ENCODE assay signal across 27 mouse cellular contexts in the genomic region with DNA sequence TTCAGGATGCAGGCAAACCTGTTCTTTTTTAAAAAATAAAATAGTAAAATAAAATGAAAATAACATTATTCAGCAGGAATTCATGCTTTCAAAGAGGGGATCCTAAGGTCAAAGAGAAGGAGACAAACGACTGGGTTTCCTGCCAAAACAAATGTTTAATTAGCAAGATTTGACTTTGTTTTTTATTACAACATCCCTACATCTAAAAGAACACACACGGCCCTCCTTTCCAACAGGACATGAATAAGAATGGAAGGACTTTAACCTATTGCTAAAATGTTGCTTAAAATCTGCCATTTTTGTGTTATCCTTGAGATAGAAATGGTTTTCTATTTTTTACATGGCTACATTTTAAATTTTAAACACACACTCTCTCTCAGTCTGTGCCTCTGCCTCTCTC. TPM values are rescaled to one million over a fixed set of nuclear protein-coding genes. Genes with fewer than 3 reads are reported as not detected.
DNase-seq lines count a peak whose midpoint lies in the region; ATAC-seq and TF ChIP-seq lines count a peak whose summit lies in the region.
"Had no signal": no experiment of that assay in that cellular context is flagged by ENCODE, and none has a peak within 500 bp of the region (broad histone marks: within the 10 kb centered on the region; RNA-seq: fewer than 3 reads in every experiment).

No protein-coding gene starts in this region.

- no peak for ATAC-seq in kidney, postnatal 0 days (replicated peaks; ENCODE audit: low FRiP score, low read depth)
- ATAC-seq in liver, embryonic 16.5 days (ENCODE audit: low read depth), result peak; percentile 39; the same call in 1 of the 2 replicates
- ATAC-seq in liver, embryonic 11.5 days (replicated peaks; ENCODE audit: low FRiP score), result no peak
- ATAC-seq in liver, postnatal 0 days, result peak; percentile 68
- ATAC-seq in liver, embryonic 12.5 days, result no peak
- ATAC-seq: activated CD4-positive, CD25-positive, alpha-beta regulatory T cell, adult 4 months; CD4-positive, CD25-positive, alpha-beta regulatory T cell, adult 4 months; Patski had no signal

- no peak overlapping the region for H3K4me3 ChIP-seq in kidney, postnatal 0 days (replicated peaks; ENCODE audit: low read depth, low read length)
- H3K4me3 ChIP-seq in liver, adult 2 months (ENCODE audit: insufficient read depth, low read depth, low read length), result no peak overlapping the region
- H3K4me3 ChIP-seq in liver, embryonic 16.5 days (ENCODE audit: low read depth, low read length), result no peak overlapping the region
- H3K4me3 ChIP-seq in liver, embryonic 11.5 days (ENCODE audit: low read depth, low read length), result no peak overlapping the region
- H3K4me3 ChIP-seq in liver, postnatal 0 days (ENCODE audit: low read depth, low read length), result no peak overlapping the region
- no peak overlapping the region for H3K4me3 ChIP-seq in liver, embryonic 12.5 days

- no peak overlapping the region for H3K27ac ChIP-seq in kidney, postnatal 0 days
- peak overlapping the region; percentile 86 for H3K27ac ChIP-seq in liver, adult 2 months (replicated peaks; ENCODE audit: insufficient read depth, low read depth, low read length)
- no peak overlapping the region for H3K27ac ChIP-seq in liver, embryonic 16.5 days (ENCODE audit: low read length)
- no peak overlapping the region for H3K27ac ChIP-seq in liver, embryonic 11.5 days (ENCODE audit: low read depth, low read length)
- peak overlapping the region; percentile 71 for H3K27ac ChIP-seq in liver, postnatal 0 days (ENCODE audit: low read depth)
- H3K27ac ChIP-seq in liver, embryonic 12.5 days, result no peak overlapping the region

- peak; percentile 63 for TF ChIP-seq EP300 in liver, postnatal 0 days (IDR thresholded peaks at IDR 0.05; ENCODE audit: low read depth)

- H3K4me1 ChIP-seq in kidney, postnatal 0 days (replicated peaks; ENCODE audit: insufficient read depth, low read length), result no peaks in the 10 kb centered on the region
- H3K4me1 ChIP-seq in liver, adult 2 months (ENCODE audit: control insufficient read depth, insufficient read depth, low read length), result peaks cover 14% of the 10 kb centered on the region
- H3K4me1 ChIP-seq in liver, embryonic 16.5 days (ENCODE audit: control insufficient read depth, low read depth, low read length), result no peaks in the 10 kb centered on the region
- H3K4me1 ChIP-seq in liver, embryonic 11.5 days (replicated peaks; ENCODE audit: control insufficient read depth, insufficient read depth, low read length), result no peaks in the 10 kb centered on the region
- H3K4me1 ChIP-seq in liver, postnatal 0 days (ENCODE audit: insufficient read depth), result no peaks in the 10 kb centered on the region
- no peaks in the 10 kb centered on the region for H3K4me1 ChIP-seq in liver, embryonic 12.5 days

- no peaks in the 10 kb centered on the region for H3K9me3 ChIP-seq in kidney, postnatal 0 days (replicated peaks; ENCODE audit: low read length)
- H3K9me3 ChIP-seq in liver, embryonic 16.5 days (replicated peaks; ENCODE audit: control insufficient read depth, low read length), result no peaks in the 10 kb centered on the region
- H3K9me3 ChIP-seq in liver, embryonic 11.5 days (ENCODE audit: control insufficient read depth, low read length), result no peaks in the 10 kb centered on the region
- H3K9me3 ChIP-seq in liver, postnatal 0 days (ENCODE audit: low read length), result no peaks in the 10 kb centered on the region
- no peaks in the 10 kb centered on the region for H3K9me3 ChIP-seq in liver, embryonic 12.5 days (replicated peaks)

- no peak overlapping the region for H3K9ac ChIP-seq in kidney, postnatal 0 days (ENCODE audit: low read depth, low read length)
- no peak overlapping the region for H3K9ac ChIP-seq in liver, adult 2 months (ENCODE audit: low read depth, low read length)
- no peak overlapping the region for H3K9ac ChIP-seq in liver, embryonic 16.5 days (ENCODE audit: low read depth, low read length)
- H3K9ac ChIP-seq in liver, embryonic 11.5 days (ENCODE audit: low read depth, low read length), result no peak overlapping the region
- no peak overlapping the region for H3K9ac ChIP-seq in liver, postnatal 0 days (replicated peaks)
- no peak overlapping the region for H3K9ac ChIP-seq in liver, embryonic 12.5 days

- no peak for TF ChIP-seq CTCF in kidney, postnatal 0 days (IDR thresholded peaks at IDR 0.05; ENCODE audit: low read depth)
- no peak for TF ChIP-seq CTCF in liver, adult 2 months (IDR thresholded peaks at IDR 0.05; ENCODE audit: low read depth, low read length)
- no peak for TF ChIP-seq CTCF in liver, postnatal 0 days (IDR thresholded peaks at IDR 0.05; ENCODE audit: low read depth)

- no peak overlapping the region for H3K4me2 ChIP-seq in kidney, postnatal 0 days (ENCODE audit: low read length)
- no peak overlapping the region for H3K4me2 ChIP-seq in liver, embryonic 16.5 days (ENCODE audit: low read depth, low read length)
- no peak overlapping the region for H3K4me2 ChIP-seq in liver, embryonic 11.5 days
- no peak overlapping the region for H3K4me2 ChIP-seq in liver, postnatal 0 days (ENCODE audit: low read depth, low read length)
- H3K4me2 ChIP-seq in liver, embryonic 12.5 days, result no peak overlapping the region

- H3K36me3 ChIP-seq in kidney, postnatal 0 days (ENCODE audit: insufficient read depth, low read length), result no peaks in the 10 kb centered on the region
- peaks cover 38% of the 10 kb centered on the region for H3K36me3 ChIP-seq in liver, adult 2 months (ENCODE audit: control insufficient read depth, insufficient read depth, low read length)
- H3K36me3 ChIP-seq in liver, embryonic 16.5 days (ENCODE audit: control insufficient read depth, insufficient read depth), result no peaks in the 10 kb centered on the region; the same call in 1 of the 2 replicates
- no peaks in the 10 kb centered on the region for H3K36me3 ChIP-seq in liver, embryonic 11.5 days (ENCODE audit: control insufficient read depth, insufficient read depth, low read length)
- H3K36me3 ChIP-seq in liver, postnatal 0 days (replicated peaks; ENCODE audit: insufficient read depth, low read length), result peaks cover 5% of the 10 kb centered on the region; the same call in 1 of the 2 replicates
- no peaks in the 10 kb centered on the region for H3K36me3 ChIP-seq in liver, embryonic 12.5 days
- H3K36me3 ChIP-seq: G1E had no signal

- H3K27me3 ChIP-seq in kidney, postnatal 0 days (ENCODE audit: insufficient read depth, low read length), result no peaks in the 10 kb centered on the region
- H3K27me3 ChIP-seq in liver, adult 2 months (ENCODE audit: control insufficient read depth, insufficient read depth, low read length), result no peaks in the 10 kb centered on the region
- no peaks in the 10 kb centered on the region for H3K27me3 ChIP-seq in liver, embryonic 16.5 days (ENCODE audit: control insufficient read depth, insufficient read depth, low read depth, low read length)
- no peaks in the 10 kb centered on the region for H3K27me3 ChIP-seq in liver, embryonic 11.5 days (replicated peaks; ENCODE audit: control insufficient read depth, insufficient read depth, low read length)
- H3K27me3 ChIP-seq in liver, postnatal 0 days (ENCODE audit: insufficient read depth, low read length), result no peaks in the 10 kb centered on the region
- no peaks in the 10 kb centered on the region for H3K27me3 ChIP-seq in liver, embryonic 12.5 days (replicated peaks)
- H3K27me3 ChIP-seq: CH12.LX had no signal

- 38% methylated on average over 2 of the region's 2 CpGs for WGBS in kidney, postnatal 0 days
- 3% methylated on average over 2 of the region's 2 CpGs for WGBS in liver, adult 2 months
- WGBS in liver, embryonic 16.5 days (ENCODE audit: insufficient replicate concordance), result 40% methylated on average over 2 of the region's 2 CpGs
- WGBS in liver, embryonic 11.5 days, result 50% methylated on average over 2 of the region's 2 CpGs
- WGBS in liver, postnatal 0 days (ENCODE audit: insufficient replicate concordance), result 41% methylated on average over 2 of the region's 2 CpGs
- WGBS in liver, embryonic 12.5 days (ENCODE audit: insufficient replicate concordance), result 38% methylated on average over 2 of the region's 2 CpGs

- TF ChIP-seq POLR2A in liver, adult 2 months (IDR thresholded peaks at IDR 0.05; ENCODE audit: extremely low read depth, insufficient read depth, low read length), result no peak

- peak; percentile 39 for DNase-seq in kidney, postnatal 0 days (ENCODE audit: low spot score)
- no peak for DNase-seq in kidney, postnatal 36 days
- DNase-seq in liver, adult 2 months (ENCODE audit: extremely low read depth, low read depth, low spot score), result peak; percentile 96
- no peak for DNase-seq in liver
- DNase-seq in liver, embryonic 11.5 days (ENCODE audit: low spot score), result no peak
- DNase-seq in liver, postnatal 0 days, result no peak
- DNase-seq: adrenal gland, adult 2 months; adrenal gland, adult 8-10 months; adrenal gland, postnatal 10 days; adrenal gland, postnatal 14 days; adrenal gland, postnatal 25 days; adrenal gland, postnatal 36 days; B cell, adult 2 months; cerebellum, adult 11 months; cerebellum, adult 11-12 months had no signal

- no peaks in the 10 kb centered on the region; the same call in 1 of the 2 replicates for H3K79me2 ChIP-seq in liver, adult 2 months (ENCODE audit: control insufficient read depth, insufficient read depth, low read length)

RNA-seq across cellular contexts. Expression of gene F11, which starts 8.7 kb away (rescaled TPM):
- not detected in 2 replicates for polyA plus RNA-seq in kidney, postnatal 0 days (2015; fragmentation: Nextera tagmentation; extraction: Ambion mirVana)
- 80.9 and 92.1 TPM in 2 replicates for total RNA-seq in liver, adult 2 months (2014; rRNA removed)
- polyA plus RNA-seq in liver, adult 2 months (2012; rRNA removed), result 21.6 and 26.1 TPM in 2 replicates
- polyA plus RNA-seq in liver, embryonic 16.5 days (2015; fragmentation: Nextera tagmentation; extraction: Ambion mirVana), result 51.0 and 56.3 TPM in 2 replicates
- polyA plus RNA-seq in liver, embryonic 11.5 days (2014; fragmentation: Nextera tagmentation; extraction: Ambion mirVana), result 1.6 and 2.4 TPM in 2 replicates
- 55.4 and 60.8 TPM in 2 replicates for polyA plus RNA-seq in liver, postnatal 0 days (2015; fragmentation: Nextera tagmentation; extraction: Ambion mirVana)
- 3.2 and 3.5 TPM in 2 replicates for polyA plus RNA-seq in liver, embryonic 12.5 days (2016; fragmentation: Nextera tagmentation; extraction: Ambion mirVana)
- total RNA-seq: adrenal gland, adult 18-20 months; adrenal gland, adult 2 months; adrenal gland, postnatal 25 days; CH12.LX; ES-E14; G1E; MEL had no signal
- polyA plus RNA-seq: activated CD4-positive, CD25-positive, alpha-beta regulatory T cell, adult 4 months; adrenal gland, adult 2 months; brain, embryonic 14.5 days; C2C12; CD4-positive, CD25-positive, alpha-beta regulatory T cell, adult 4 months; G1E; Patski had no signal

RNA-seq across cellular contexts. Expression of gene Klkb1, which starts 41.5 kb away (rescaled TPM):
- polyA plus RNA-seq in kidney, postnatal 0 days (2015; fragmentation: Nextera tagmentation; extraction: Ambion mirVana), result 0.06 and 0.08 TPM in 2 replicates
- 205 and 206 TPM in 2 replicates for total RNA-seq in liver, adult 2 months (2014; rRNA removed)
- 62.6 and 67.7 TPM in 2 replicates for polyA plus RNA-seq in liver, adult 2 months (2012; rRNA removed)
- polyA plus RNA-seq in liver, embryonic 16.5 days (2015; fragmentation: Nextera tagmentation; extraction: Ambion mirVana), result 13.9 and 18.1 TPM in 2 replicates
- 0.35 and 0.41 TPM in 2 replicates for polyA plus RNA-seq in liver, embryonic 11.5 days (2014; fragmentation: Nextera tagmentation; extraction: Ambion mirVana)
- polyA plus RNA-seq in liver, postnatal 0 days (2015; fragmentation: Nextera tagmentation; extraction: Ambion mirVana), result 29.5 and 30.1 TPM in 2 replicates
- polyA plus RNA-seq in liver, embryonic 12.5 days (2016; fragmentation: Nextera tagmentation; extraction: Ambion mirVana), result 0.81 and 0.91 TPM in 2 replicates
- total RNA-seq: adrenal gland, adult 18-20 months; adrenal gland, postnatal 25 days; CH12.LX; ES-E14; MEL had no signal
- polyA plus RNA-seq: C2C12, G1E, Patski had no signal

RNA-seq across cellular contexts. Expression of gene Gm45753, which starts 55.2 kb away (rescaled TPM):
- polyA plus RNA-seq in kidney, postnatal 0 days (2015; fragmentation: Nextera tagmentation; extraction: Ambion mirVana), result 0.43 and 0.71 TPM in 2 replicates
- total RNA-seq in liver, adult 2 months (2014; rRNA removed), result 0.37 and 1.3 TPM in 2 replicates
- polyA plus RNA-seq in liver, adult 2 months (2012; rRNA removed), result 0.21 and 0.24 TPM in 2 replicates
- polyA plus RNA-seq in liver, embryonic 16.5 days (2015; fragmentation: Nextera tagmentation; extraction: Ambion mirVana), result 21.6 and 26.5 TPM in 2 replicates
- 0.78 and 0.89 TPM in 2 replicates for polyA plus RNA-seq in liver, embryonic 11.5 days (2014; fragmentation: Nextera tagmentation; extraction: Ambion mirVana)
- polyA plus RNA-seq in liver, postnatal 0 days (2015; fragmentation: Nextera tagmentation; extraction: Ambion mirVana), result 41.6 and 42.7 TPM in 2 replicates
- 1.3 and 1.8 TPM in 2 replicates for polyA plus RNA-seq in liver, embryonic 12.5 days (2016; fragmentation: Nextera tagmentation; extraction: Ambion mirVana)
- total RNA-seq: adrenal gland, adult 18-20 months; adrenal gland, postnatal 25 days; adrenal gland, postnatal 36 days; CH12.LX; ES-E14; G1E; MEL had no signal
- polyA plus RNA-seq: activated CD4-positive, CD25-positive, alpha-beta regulatory T cell, adult 4 months; adrenal gland, adult 2 months; brain, embryonic 14.5 days; C2C12; CD4-positive, CD25-positive, alpha-beta regulatory T cell, adult 4 months; G1E had no signal

Comparison
In these comparisons a context has a peak if more than half of its experiments do, and no peak if none do; other contexts are left out.
1. ATAC-seq: peak in liver, embryonic 16.5 days (single experiment) and liver, postnatal 0 days (single experiment); none in kidney, postnatal 0 days (single experiment), liver, embryonic 11.5 days (single experiment) and liver, embryonic 12.5 days (single experiment).
2. DNase-seq: peak in kidney, postnatal 0 days (single experiment) and liver, adult 2 months (single experiment); none in kidney, postnatal 36 days (0 of 2), liver (single experiment), liver, embryonic 11.5 days (single experiment) and liver, postnatal 0 days (single experiment).
3. H3K27ac ChIP-seq: peak in liver, adult 2 months (single experiment) and liver, postnatal 0 days (single experiment); none in kidney, postnatal 0 days (single experiment), liver, embryonic 16.5 days (single experiment), liver, embryonic 11.5 days (single experiment) and liver, embryonic 12.5 days (single experiment).